Mouse (Mus musculus) midbrain, embryonic 16.5 days (tissue): ENCODE measurements around the gene Mgrn1. TPM values are rescaled to one million over a fixed set of nuclear protein-coding genes. Genes with fewer than 3 reads are reported as not detected.

Source experiments
- ATAC-seq: fragments of 200-750 bp; cut with Nextera tagmentation; 2 replicates; pipeline ENCODE4 v1.8.0; 2017; ENCODE audit warnings: moderate TSS enrichment
- H3K27ac ChIP-seq: fragments of 300-500 bp; sonication (generic); 2 replicates; pipeline ENCODE4 v1.5.1; 2014; ENCODE audit warnings: mild to moderate bottlenecking, low read length, mixed read lengths
- H3K27me3 ChIP-seq: fragments of 300-500 bp; sonication (generic); 2 replicates; pipeline ENCODE4 v1.6.1; 2014; ENCODE audit warnings: low read depth, low read length, mixed read lengths; ENCODE audit not compliant: control insufficient read depth, insufficient read depth
- H3K36me3 ChIP-seq: fragments of 300-500 bp; sonication (generic); 2 replicates; pipeline ENCODE4 v1.6.1; 2014; ENCODE audit warnings: mild to moderate bottlenecking, low read length, moderate library complexity, mixed read lengths; ENCODE audit not compliant: control insufficient read depth, insufficient read depth
- H3K4me1 ChIP-seq: fragments of 300-500 bp; sonication (generic); 2 replicates; pipeline ENCODE4 v1.6.1; 2014; ENCODE audit warnings: mild to moderate bottlenecking, low read length, mixed read lengths; ENCODE audit not compliant: control insufficient read depth, insufficient read depth
- H3K4me2 ChIP-seq: fragments of 300-500 bp; sonication (generic); 2 replicates; pipeline ENCODE4 v1.6.1; 2014; ENCODE audit warnings: mild to moderate bottlenecking, low read length, mixed read lengths
- H3K4me3 ChIP-seq: fragments of 300-500 bp; sonication (generic); 2 replicates; pipeline ENCODE4 v1.5.1; 2014; ENCODE audit warnings: low read depth, mild to moderate bottlenecking, low read length, moderate library complexity, mixed read lengths
- H3K9ac ChIP-seq: fragments of 300-500 bp; sonication (generic); 2 replicates; pipeline ENCODE4 v1.6.1; 2014; ENCODE audit warnings: low read depth, low read length, mixed read lengths
- H3K9me3 ChIP-seq: fragments of 300-500 bp; sonication (generic); replicated peaks from 2 replicates; pipeline ENCODE4 v1.6.1; 2014; ENCODE audit warnings: mild to moderate bottlenecking, low read length, mixed read lengths; ENCODE audit not compliant: control insufficient read depth, poor library complexity, severe bottlenecking
- WGBS: fragments of 180-500 bp; shearing (Covaris S2); extraction: QIAGEN DNeasy Blood & Tissue Kit; methylation state at CpG from one replicate; pipeline ENCODE4 v1.1.7; 2014; 5-methylcytosine and 5-hydroxymethylcytosine counted together
- polyA plus RNA-seq: library from polyadenylated mRNA; unstranded; fragments of >200 nt; fragmentation: Nextera tagmentation; extraction: Ambion mirVana; gene quantifications from 2 replicates; pipeline ENCODE4 v1.2.1, GENCODE M21; 2015

Mgrn1 gene
- polyA plus RNA-seq, 1 experiment from 2014 or later = 126 TPM

- H3K27ac ChIP-seq = no peak overlapping the region
- H3K4me3 ChIP-seq = no peak overlapping the region
- ATAC-seq = no peak
- no peaks in the 10 kb centered on the region for H3K27me3 ChIP-seq
- H3K36me3 ChIP-seq = peaks cover 28% of the 10 kb centered on the region
- H3K4me2 ChIP-seq = no peak overlapping the region
- 92% methylated on average over 3 of the region's 3 CpGs for WGBS
- no peak overlapping the region for H3K9ac ChIP-seq
- H3K4me1 ChIP-seq = no peaks in the 10 kb centered on the region
- no peaks in the 10 kb centered on the region for H3K9me3 ChIP-seq
Measured at GRCm38 (mm10) chr16:4956609-4957008, 70.6 kb downstream of the Mgrn1 start.

- Histone ChIP-seq H3K9ac (no peak overlapping the region), H3K4me3 (no peak overlapping the region), H3K4me2 (no peak overlapping the region), H3K36me3 (peaks cover 22% of the 10 kb centered on the region), H3K4me1 (peaks cover 6% of the 10 kb centered on the region), H3K9me3 (no peaks in the 10 kb centered on the region), H3K27ac (no peak overlapping the region), H3K27me3 (no peaks in the 10 kb centered on the region)
- 97% methylated on average over 3 of the region's 3 CpGs for WGBS
- no peak for ATAC-seq
Measured at GRCm38 (mm10) chr16:4957446-4957845, 71.4 kb downstream of the Mgrn1 start.

- Histone ChIP-seq H3K9ac (no peak overlapping the region), H3K27ac (no peak overlapping the region), H3K4me2 (no peak overlapping the region), H3K4me1 (peaks cover 16% of the 10 kb centered on the region), H3K4me3 (no peak overlapping the region), H3K9me3 (no peaks in the 10 kb centered on the region), H3K27me3 (no peaks in the 10 kb centered on the region), H3K36me3 (peaks cover 7% of the 10 kb centered on the region)
- 88% methylated on average over 8 of the region's 8 CpGs for WGBS
- no peak for ATAC-seq
Measured at GRCm38 (mm10) chr16:4960260-4960659, 74.2 kb downstream of the Mgrn1 start.

GRCm38 (mm10) chr16:4963346-4963745 is 77.3 kb downstream of the Mgrn1 start:
- H3K36me3 ChIP-seq = no peaks in the 10 kb centered on the region
- H3K27ac ChIP-seq = no peak overlapping the region
- peak overlapping the region; percentile 90 for H3K4me3 ChIP-seq
- peak overlapping the region; percentile 82 for H3K4me2 ChIP-seq
- H3K27me3 ChIP-seq = no peaks in the 10 kb centered on the region
- peak overlapping the region; percentile 86 for H3K9ac ChIP-seq
- WGBS = 41% methylated on average over 9 of the region's 9 CpGs
- H3K9me3 ChIP-seq = no peaks in the 10 kb centered on the region
- no peak for ATAC-seq
- peaks cover 16% of the 10 kb centered on the region for H3K4me1 ChIP-seq

GRCm38 (mm10) chr16:4963797-4964709 is 78.0 kb downstream of the Mgrn1 start, which contains the start of gene Anks3:
Gene Anks3 (minus strand): TSS chr16:4964205.
- Histone ChIP-seq H3K9ac (peak within 1 kb of the TSS; percentile 86), H3K27ac (peak within 1 kb of the TSS; percentile 90), H3K4me2 (peak within 1 kb of the TSS; percentile 82), H3K4me1 (peaks cover 16% of the 10 kb centered on the region), H3K4me3 (peak within 1 kb of the TSS; percentile 90), H3K9me3 (no peaks in the 10 kb centered on the region), H3K36me3 (no peaks in the 10 kb centered on the region), H3K27me3 (no peaks in the 10 kb centered on the region)
- under 1% methylated on average over 75 of the region's 76 CpGs for WGBS
- ATAC-seq = peak; percentile 99

- H3K4me2 ChIP-seq = peak overlapping the region; percentile 82
- 23% methylated on average over 13 of the region's 13 CpGs for WGBS
- H3K4me3 ChIP-seq = peak overlapping the region; percentile 90
- H3K36me3 ChIP-seq = no peaks in the 10 kb centered on the region
- no peaks in the 10 kb centered on the region for H3K27me3 ChIP-seq
- H3K4me1 ChIP-seq = peaks cover 16% of the 10 kb centered on the region
- H3K27ac ChIP-seq = peak overlapping the region; percentile 90
- peak overlapping the region; percentile 86 for H3K9ac ChIP-seq
- no peaks in the 10 kb centered on the region for H3K9me3 ChIP-seq
- peak; percentile 46 for ATAC-seq
Measured at GRCm38 (mm10) chr16:4964731-4965391, 78.8 kb downstream of the Mgrn1 start.

- Histone ChIP-seq H3K4me1 (peaks cover 16% of the 10 kb centered on the region), H3K4me3 (no peak overlapping the region), H3K36me3 (no peaks in the 10 kb centered on the region), H3K4me2 (no peak overlapping the region), H3K9ac (no peak overlapping the region), H3K27me3 (no peaks in the 10 kb centered on the region), H3K9me3 (no peaks in the 10 kb centered on the region), H3K27ac (no peak overlapping the region)
- WGBS = 89% methylated on average over 8 of the region's 8 CpGs
- no peak for ATAC-seq
Measured at GRCm38 (mm10) chr16:4965392-4966129, 79.5 kb downstream of the Mgrn1 start.

- no peak overlapping the region for H3K4me3 ChIP-seq
- ATAC-seq = no peak
- no peak overlapping the region for H3K4me2 ChIP-seq
- peaks cover under 1% of the 10 kb centered on the region; the same call in 1 of the 2 replicates for H3K4me1 ChIP-seq
- H3K27me3 ChIP-seq = no peaks in the 10 kb centered on the region
- H3K27ac ChIP-seq = no peak overlapping the region
- H3K9me3 ChIP-seq = no peaks in the 10 kb centered on the region
- 85% methylated on average over 3 of the region's 3 CpGs for WGBS
- no peak overlapping the region for H3K9ac ChIP-seq
- H3K36me3 ChIP-seq = no peaks in the 10 kb centered on the region
Measured at GRCm38 (mm10) chr16:4968426-4968825, 82.4 kb downstream of the Mgrn1 start.
